Mouse (Mus musculus) megakaryocyte progenitor cell, adult 5-6 weeks (primary cell): ENCODE measurements at regions not wholly inside any gene's neighbourhood (a gene's known extent, or its start where the extent isn't known, plus 50 kb on each side); places are given as distances from the start of the nearest gene placed in this dataset.

Experiments
- ATAC-seq: replicated peaks from 2 replicates; pipeline ENCODE4 v1.8.0; 2016; ENCODE audit warnings: mild to moderate bottlenecking, moderate TSS enrichment, inconsistent platforms; ENCODE audit not compliant: poor library complexity

GRCm38 (mm10) chr3:142995981-142996743, 114.4 kb upstream of the Pkn2 start:
- peak; percentile 73 for ATAC-seq

GRCm38 (mm10) chr3:142984547-142984946, 102.7 kb upstream of the Pkn2 start:
- no peak for ATAC-seq

- no peak for ATAC-seq
These were observed 99.4 kb upstream of the Pkn2 start for GRCm38 (mm10) chr3:142981221-142981620.

DNA sequence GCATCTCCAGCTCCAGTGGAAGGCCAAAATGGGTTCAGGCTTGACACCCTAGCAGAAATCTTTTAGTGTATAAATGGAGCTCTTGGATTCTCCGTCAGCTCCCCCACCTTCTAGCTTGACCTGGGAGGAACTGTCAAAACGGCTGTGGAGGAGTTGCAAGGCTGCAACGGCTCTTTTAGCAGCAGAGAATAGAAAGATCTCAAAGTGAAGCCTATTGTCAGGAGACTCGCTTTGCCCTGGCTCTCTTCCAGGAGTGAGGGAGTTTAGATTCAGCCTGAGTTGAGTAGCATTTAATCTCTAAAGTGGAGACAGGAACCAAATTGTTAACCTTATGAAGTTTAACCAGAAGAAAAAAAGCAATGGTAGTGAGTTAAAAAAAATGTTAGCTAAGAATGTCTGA, 97.4 kb upstream of the Pkn2 start:
- ATAC-seq = no peak

- no peak for ATAC-seq
These were observed 95.0 kb upstream of the Pkn2 start for GRCm38 (mm10) chr3:142976519-142977394.

DNA sequence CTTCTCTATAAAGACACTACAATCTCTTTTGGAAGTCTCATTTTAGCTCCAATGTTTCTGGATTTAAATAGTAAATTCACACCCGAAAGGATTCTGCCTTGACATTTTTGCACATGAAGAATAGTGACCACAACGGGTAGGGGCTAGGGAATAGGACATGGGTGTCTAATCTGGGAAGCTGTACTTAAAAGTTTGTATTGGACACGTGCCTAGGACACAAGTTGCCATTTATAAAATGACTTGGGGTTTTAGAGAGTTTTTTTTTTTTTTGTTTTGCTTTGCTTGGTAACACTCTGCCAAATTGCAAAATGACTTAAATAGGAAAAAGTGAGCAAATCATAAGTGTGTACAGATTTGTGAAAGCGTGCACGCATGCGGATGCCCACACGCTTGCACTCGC, 93.8 kb upstream of the Pkn2 start:
- ATAC-seq = no peak

DNA sequence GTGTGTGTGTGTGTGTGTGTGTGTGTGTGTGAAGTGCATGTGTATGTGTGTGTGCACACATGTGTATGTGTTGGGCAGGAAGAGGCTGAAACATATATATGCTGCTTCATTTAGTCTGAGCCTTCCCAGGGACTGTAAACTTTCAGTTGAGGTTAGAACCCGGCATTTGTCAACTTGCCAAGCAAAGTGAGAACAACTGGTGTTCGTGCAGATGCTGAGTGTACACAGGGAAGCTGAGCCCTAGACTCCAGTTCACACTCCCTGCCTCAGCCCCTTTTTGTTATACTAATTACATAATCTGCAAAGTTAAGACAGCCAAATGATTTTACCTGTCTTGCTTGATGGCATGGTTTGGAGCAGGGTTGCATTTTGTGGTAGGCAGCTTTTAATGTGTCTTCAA, 87.7 kb upstream of the Pkn2 start:
- ATAC-seq = no peak

DNA sequence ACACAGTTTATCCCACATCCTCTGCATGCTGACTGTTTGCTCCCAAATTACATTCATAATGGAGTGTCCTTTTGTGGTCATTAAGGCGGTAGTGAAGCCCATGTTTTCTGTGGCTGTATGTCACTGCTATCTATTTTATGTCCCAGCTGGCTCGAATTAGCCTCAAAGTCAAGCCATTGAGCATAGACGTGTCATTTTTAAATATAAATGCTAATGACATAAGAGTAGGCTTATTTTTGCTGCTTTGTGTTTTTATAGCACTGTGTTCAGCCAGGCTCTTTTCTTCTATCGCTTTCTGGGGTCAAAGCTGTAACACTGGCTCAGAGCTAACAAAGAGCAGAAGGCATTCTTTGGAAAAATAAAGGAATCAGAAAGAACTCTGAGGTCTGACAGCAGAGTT, 83.8 kb upstream of the Pkn2 start:
- no peak for ATAC-seq

GRCm38 (mm10) chr3:142963818-142964372, 82.1 kb upstream of the Pkn2 start:
- no peak for ATAC-seq

DNA sequence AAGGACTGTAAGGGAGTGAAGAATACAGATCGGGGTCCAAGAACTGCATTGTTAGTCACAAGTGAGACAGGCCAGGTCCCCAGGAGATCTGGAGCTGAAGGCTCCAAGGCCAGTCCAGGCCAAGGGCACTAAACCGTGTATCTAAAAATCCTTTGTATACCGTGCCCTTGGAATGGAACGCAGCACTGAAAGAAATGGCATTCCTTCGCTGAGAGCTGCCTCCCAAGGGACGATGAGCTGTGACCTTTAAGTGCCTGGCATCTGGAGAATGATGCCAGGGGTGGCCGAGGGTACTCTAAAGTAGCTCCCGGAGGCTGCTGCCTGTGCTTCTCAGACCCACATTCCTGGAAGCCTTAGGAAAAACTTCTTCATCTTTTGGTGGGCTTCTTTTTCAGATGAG, 76.0 kb upstream of the Pkn2 start:
- ATAC-seq = no peak

DNA sequence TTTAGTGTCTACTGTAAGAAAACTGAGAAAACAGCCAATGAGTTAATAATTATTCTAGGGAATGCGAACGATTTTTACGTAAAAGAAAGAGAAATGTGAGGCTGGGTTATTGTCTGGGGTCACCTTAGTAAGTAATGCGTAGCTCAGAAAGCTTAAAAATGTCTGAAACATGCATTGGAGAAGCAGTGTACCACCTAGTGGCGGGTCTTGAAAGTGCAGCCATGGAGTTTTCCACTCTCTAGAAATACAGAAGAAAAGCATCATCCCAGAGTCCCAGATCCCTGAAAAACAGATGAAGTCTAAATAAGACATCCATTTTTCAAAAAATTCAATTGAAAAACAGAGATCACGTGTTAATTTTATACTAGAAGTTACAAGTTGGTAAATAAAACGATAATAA, 67.0 kb upstream of the Pkn2 start:
- ATAC-seq = peak; percentile 88

GRCm38 (mm10) chr3:142941319-142942024, 59.7 kb upstream of the Pkn2 start:
- no peak for ATAC-seq

DNA sequence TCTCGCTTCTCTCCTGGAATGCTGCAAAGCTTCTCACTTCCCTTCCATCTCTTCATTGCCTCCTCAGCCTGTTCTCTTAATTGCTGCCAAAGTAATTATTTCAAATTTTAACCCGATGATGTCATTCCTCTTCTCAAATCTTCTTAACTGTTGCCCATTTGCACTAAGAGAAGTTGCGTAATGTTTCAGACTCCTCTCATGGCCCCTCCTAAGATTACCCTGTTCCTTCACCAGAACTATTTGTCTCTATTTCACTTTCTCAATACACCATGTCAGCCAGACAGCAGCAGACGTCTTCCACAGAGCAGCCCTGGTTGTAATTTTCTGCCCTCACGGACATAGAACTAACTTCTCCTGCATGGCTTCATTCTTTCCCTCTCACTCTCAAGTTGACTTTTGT, 59.1 kb upstream of the Pkn2 start:
- ATAC-seq = peak; percentile 69

DNA sequence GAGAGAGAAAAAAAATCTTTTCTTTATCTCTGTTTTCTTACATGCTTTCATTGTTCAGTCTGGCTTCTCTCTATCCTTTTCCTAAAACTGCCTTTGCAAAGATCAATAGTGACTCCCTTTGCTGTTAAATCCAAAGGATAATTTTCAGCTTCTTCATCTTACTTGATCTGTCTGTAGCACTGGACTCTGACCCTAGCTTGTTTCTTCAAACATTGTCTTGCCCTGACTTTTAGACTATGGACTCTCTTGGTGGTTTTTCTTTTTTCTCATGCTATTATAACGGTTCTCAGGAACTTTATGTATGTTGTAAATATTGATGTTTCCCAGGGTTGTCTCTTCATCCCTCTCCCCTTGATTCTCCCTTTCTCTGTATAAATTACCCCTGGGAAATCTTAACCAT, 58.0 kb upstream of the Pkn2 start:
- ATAC-seq = no peak

DNA sequence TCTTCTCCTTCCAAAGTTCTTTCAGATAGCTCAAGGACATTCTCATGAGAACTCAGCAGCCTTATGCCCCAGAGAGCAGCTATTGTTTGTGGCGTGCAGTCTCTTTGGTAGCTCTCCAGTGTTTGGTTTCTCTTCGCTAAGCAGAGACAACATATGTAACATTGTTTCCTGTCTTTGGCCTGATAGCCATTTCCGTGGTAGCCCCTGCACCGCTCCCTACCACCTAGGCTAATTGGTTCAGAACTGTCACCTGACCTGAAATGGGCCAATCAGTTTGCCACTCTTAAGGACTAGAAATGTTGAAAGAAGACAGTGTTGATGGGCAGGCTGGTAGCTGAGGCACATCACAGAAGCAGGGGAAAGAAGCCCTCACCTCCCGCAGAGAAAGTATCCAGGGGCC, 54.1 kb upstream of the Pkn2 start:
- ATAC-seq = peak; percentile 95

DNA sequence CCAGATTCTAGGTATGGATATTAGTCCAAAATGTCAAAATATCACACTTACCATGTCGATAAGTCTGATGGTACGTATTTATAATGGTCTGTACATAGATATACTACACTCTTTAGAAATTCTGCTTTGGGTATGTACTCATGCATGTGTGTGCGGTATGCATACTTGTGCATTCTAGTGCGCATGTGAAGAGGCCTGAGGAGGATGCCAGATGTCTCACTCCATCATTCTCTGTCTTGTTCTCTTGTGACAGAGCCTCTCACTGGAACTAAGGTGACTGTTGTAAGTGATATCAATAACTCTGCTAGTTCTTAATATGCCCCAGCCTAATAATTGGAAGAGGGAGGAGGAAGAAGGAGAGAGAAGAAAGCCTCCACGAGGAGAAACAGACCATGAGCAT, 52.5 kb upstream of the Pkn2 start:
- no peak for ATAC-seq

GRCm38 (mm10) chr3:142933684-142934259, 52.0 kb upstream of the Pkn2 start:
- no peak for ATAC-seq
